Mouse (Mus musculus) midbrain, embryonic 13.5 days (tissue): ENCODE measurements around the gene Iqcf6. TPM values are rescaled to one million over a fixed set of nuclear protein-coding genes. Genes with fewer than 3 reads are reported as not detected.

Experiments used
- ATAC-seq: fragments of 200-750 bp; cut with Nextera tagmentation; 2 replicates; pipeline ENCODE4 v1.8.0; 2017; ENCODE audit warnings: mild to moderate bottlenecking, moderate TSS enrichment, moderate library complexity
- H3K27ac ChIP-seq: fragments of 300-500 bp; sonication (generic); 2 replicates; pipeline ENCODE4 v1.5.1; 2015; ENCODE audit warnings: inconsistent platforms, mild to moderate bottlenecking, moderate library complexity
- H3K27me3 ChIP-seq: fragments of 300-500 bp; sonication (generic); 2 replicates; pipeline ENCODE4 v1.6.1; 2015; ENCODE audit warnings: mild to moderate bottlenecking, inconsistent platforms
- H3K36me3 ChIP-seq: fragments of 300-500 bp; sonication (generic); 2 replicates; pipeline ENCODE4 v1.6.1; 2015; ENCODE audit warnings: mild to moderate bottlenecking, inconsistent platforms
- H3K4me1 ChIP-seq: fragments of 300-500 bp; sonication (generic); replicated peaks from 2 replicates; pipeline ENCODE4 v1.6.1; 2015; ENCODE audit warnings: inconsistent platforms
- H3K4me2 ChIP-seq: fragments of 300-500 bp; sonication (generic); replicated peaks from 2 replicates; pipeline ENCODE4 v1.6.1; 2015; ENCODE audit warnings: moderate library complexity, mild to moderate bottlenecking, inconsistent platforms
- H3K4me3 ChIP-seq: fragments of 300-500 bp; sonication (generic); replicated peaks from 2 replicates; pipeline ENCODE4 v1.5.1; 2015; ENCODE audit warnings: mild to moderate bottlenecking, inconsistent platforms
- H3K9ac ChIP-seq: fragments of 300-500 bp; sonication (generic); replicated peaks from 2 replicates; pipeline ENCODE4 v1.6.1; 2015; ENCODE audit warnings: mild to moderate bottlenecking, inconsistent platforms
- H3K9me3 ChIP-seq: fragments of 300-500 bp; sonication (generic); 2 replicates; pipeline ENCODE4 v1.6.1; 2016; ENCODE audit warnings: mild to moderate bottlenecking, inconsistent platforms
- WGBS: fragments of 180-500 bp; shearing (Covaris S2); methylation state at CpG from one replicate; pipeline ENCODE4 v1.1.7; 2015; 5-methylcytosine and 5-hydroxymethylcytosine counted together
- polyA plus RNA-seq: library from polyadenylated mRNA; unstranded; fragments of >200 nt; fragmentation: Nextera tagmentation; extraction: Ambion mirVana; gene quantifications from 2 replicates; pipeline ENCODE4 v1.2.1, GENCODE M21; 2015

Iqcf6 gene
- polyA plus RNA-seq, 1 experiment from 2014 or later, result not detected

GRCm38 (mm10) chr9:106659441-106659840, 33.1 kb downstream of the Iqcf6 start:
- 20% methylated on average over 7 of the region's 7 CpGs for WGBS
- Histone ChIP-seq H3K4me1 (peaks cover 47% of the 10 kb centered on the region), H3K36me3 (peaks cover 40% of the 10 kb centered on the region), H3K4me2 (no peak overlapping the region), H3K27ac (no peak overlapping the region), H3K9ac (no peak overlapping the region), H3K4me3 (no peak overlapping the region), H3K9me3 (no peaks in the 10 kb centered on the region), H3K27me3 (peaks cover 10% of the 10 kb centered on the region)
- no peak for ATAC-seq

GRCm38 (mm10) chr9:106659935-106660334, 33.6 kb downstream of the Iqcf6 start:
- Histone ChIP-seq H3K4me3 (no peak overlapping the region), H3K36me3 (peaks cover 40% of the 10 kb centered on the region), H3K27me3 (peaks cover 5% of the 10 kb centered on the region), H3K4me2 (no peak overlapping the region), H3K9ac (no peak overlapping the region), H3K27ac (no peak overlapping the region), H3K9me3 (no peaks in the 10 kb centered on the region), H3K4me1 (peaks cover 49% of the 10 kb centered on the region)
- no peak for ATAC-seq
- WGBS, result 45% methylated on average over 1 of the region's 1 CpGs

GRCm38 (mm10) chr9:106663200-106663599, 36.8 kb downstream of the Iqcf6 start:
- no peak overlapping the region for H3K4me2 ChIP-seq
- 87% methylated on average over 6 of the region's 6 CpGs for WGBS
- no peaks in the 10 kb centered on the region for H3K27me3 ChIP-seq
- H3K36me3 ChIP-seq, result peaks cover 40% of the 10 kb centered on the region
- no peak overlapping the region for H3K4me3 ChIP-seq
- ATAC-seq, result no peak
- peaks cover 40% of the 10 kb centered on the region for H3K4me1 ChIP-seq
- no peak overlapping the region for H3K9ac ChIP-seq
- H3K9me3 ChIP-seq, result no peaks in the 10 kb centered on the region
- H3K27ac ChIP-seq, result no peak overlapping the region

- Histone ChIP-seq H3K9me3 (no peaks in the 10 kb centered on the region), H3K4me1 (peaks cover 35% of the 10 kb centered on the region), H3K4me3 (no peak overlapping the region), H3K4me2 (no peak overlapping the region), H3K27ac (peak overlapping the region; percentile 91), H3K27me3 (no peaks in the 10 kb centered on the region), H3K36me3 (peaks cover 43% of the 10 kb centered on the region), H3K9ac (no peak overlapping the region)
- ATAC-seq, result peak; percentile 91
- WGBS, result 15% methylated on average over 4 of the region's 4 CpGs
Measured at GRCm38 (mm10) chr9:106664433-106664832, 38.1 kb downstream of the Iqcf6 start.

GRCm38 (mm10) chr9:106664856-106665255, 38.5 kb downstream of the Iqcf6 start:
- WGBS, result 53% methylated on average over 6 of the region's 6 CpGs
- Histone ChIP-seq H3K36me3 (peaks cover 41% of the 10 kb centered on the region), H3K27me3 (no peaks in the 10 kb centered on the region), H3K4me2 (no peak overlapping the region; the same call in 1 of the 2 replicates), H3K4me1 (peaks cover 33% of the 10 kb centered on the region), H3K9ac (no peak overlapping the region), H3K4me3 (no peak overlapping the region), H3K27ac (peak overlapping the region; percentile 91), H3K9me3 (no peaks in the 10 kb centered on the region)
- ATAC-seq, result peak; percentile 55

- no peak for ATAC-seq
- 86% methylated on average over 2 of the region's 2 CpGs for WGBS
- H3K4me2 ChIP-seq, result no peak overlapping the region
- H3K4me3 ChIP-seq, result no peak overlapping the region
- no peak overlapping the region for H3K9ac ChIP-seq
- H3K9me3 ChIP-seq, result no peaks in the 10 kb centered on the region
- no peaks in the 10 kb centered on the region for H3K27me3 ChIP-seq
- H3K36me3 ChIP-seq, result peaks cover 27% of the 10 kb centered on the region
- H3K27ac ChIP-seq, result no peak overlapping the region
- H3K4me1 ChIP-seq, result no peaks in the 10 kb centered on the region
Measured at GRCm38 (mm10) chr9:106673860-106674259, 47.5 kb downstream of the Iqcf6 start.

- H3K4me3 ChIP-seq, result no peak overlapping the region
- ATAC-seq, result peak; percentile 83
- no peaks in the 10 kb centered on the region for H3K27me3 ChIP-seq
- H3K27ac ChIP-seq, result no peak overlapping the region
- H3K36me3 ChIP-seq, result peaks cover 28% of the 10 kb centered on the region
- no peak overlapping the region for H3K4me2 ChIP-seq
- no peak overlapping the region for H3K9ac ChIP-seq
- WGBS, result 0% methylated on average over 1 of the region's 1 CpGs
- no peaks in the 10 kb centered on the region for H3K9me3 ChIP-seq
- H3K4me1 ChIP-seq, result no peaks in the 10 kb centered on the region
Measured at GRCm38 (mm10) chr9:106675480-106675879, 49.1 kb downstream of the Iqcf6 start.

- ATAC-seq, result peak; percentile 55; the same call in 1 of the 2 replicates
- 83% methylated on average over 9 of the region's 9 CpGs for WGBS
- Histone ChIP-seq H3K27me3 (no peaks in the 10 kb centered on the region), H3K36me3 (peaks cover 30% of the 10 kb centered on the region), H3K27ac (no peak overlapping the region), H3K4me1 (no peaks in the 10 kb centered on the region), H3K9me3 (no peaks in the 10 kb centered on the region), H3K9ac (no peak overlapping the region), H3K4me2 (no peak overlapping the region), H3K4me3 (no peak overlapping the region)
Measured at GRCm38 (mm10) chr9:106675965-106676364, 49.6 kb downstream of the Iqcf6 start.

- no peak for ATAC-seq
- Histone ChIP-seq H3K9me3 (no peaks in the 10 kb centered on the region), H3K9ac (no peak overlapping the region), H3K27ac (no peak overlapping the region), H3K36me3 (peaks cover 33% of the 10 kb centered on the region), H3K27me3 (no peaks in the 10 kb centered on the region), H3K4me1 (no peaks in the 10 kb centered on the region), H3K4me3 (no peak overlapping the region), H3K4me2 (no peak overlapping the region)
- WGBS, result 73% methylated on average over 4 of the region's 4 CpGs
Measured at GRCm38 (mm10) chr9:106676571-106676970, 50.2 kb downstream of the Iqcf6 start.

Other genes starting within 250 kb of the Iqcf6 start
- 676 and 681 TPM in 2 replicates for gene Rpl29, start 197.1 kb upstream of the Iqcf6 start, polyA plus RNA-seq
- gene Acy1, start 188.3 kb upstream of the Iqcf6 start, polyA plus RNA-seq, result 23.6 and 24.4 TPM in 2 replicates
- 5.8 and 6.0 TPM in 2 replicates for gene Abhd14b, start 179.1 kb upstream of the Iqcf6 start, polyA plus RNA-seq
- 40.2 and 43.0 TPM in 2 replicates for gene Abhd14a, start 178.9 kb upstream of the Iqcf6 start, polyA plus RNA-seq
- gene Pcbp4, start 173.3 kb upstream of the Iqcf6 start, polyA plus RNA-seq, result 280 and 309 TPM in 2 replicates
- gene Gpr62, start 160.6 kb upstream of the Iqcf6 start, polyA plus RNA-seq, result 0.63 and 0.75 TPM in 2 replicates
- 46.2 and 47.8 TPM in 2 replicates for gene Rrp9, start 150.6 kb upstream of the Iqcf6 start, polyA plus RNA-seq
- gene Parp3, start 149.6 kb upstream of the Iqcf6 start, polyA plus RNA-seq, result 0.34 and 0.81 TPM in 2 replicates
- gene Iqcf1, start 126.6 kb upstream of the Iqcf6 start, polyA plus RNA-seq, result not detected in 2 replicates
- gene Iqcf5, start 112.0 kb upstream of the Iqcf6 start, polyA plus RNA-seq, result not detected in 2 replicates
- not detected in 2 replicates for gene Iqcf3, start 65.0 kb upstream of the Iqcf6 start, polyA plus RNA-seq
- not detected in 2 replicates for gene Iqcf4, start 55.6 kb upstream of the Iqcf6 start, polyA plus RNA-seq
- gene Grm2, start 29.5 kb downstream of the Iqcf6 start, polyA plus RNA-seq, result 7.7 and 9.6 TPM in 2 replicates
- 36.8 and 36.9 TPM in 2 replicates for gene Tex264, start 59.3 kb downstream of the Iqcf6 start, polyA plus RNA-seq
- gene Rad54l2, start 162.6 kb downstream of the Iqcf6 start, polyA plus RNA-seq, result 8.6 and 10.5 TPM in 2 replicates
- 19.7 and 22.0 TPM in 2 replicates for gene Dcaf1, start 195.3 kb downstream of the Iqcf6 start, polyA plus RNA-seq